Mouse (Mus musculus): ENCODE data around the gene Hint2.

The Hint2 gene

DNA sequence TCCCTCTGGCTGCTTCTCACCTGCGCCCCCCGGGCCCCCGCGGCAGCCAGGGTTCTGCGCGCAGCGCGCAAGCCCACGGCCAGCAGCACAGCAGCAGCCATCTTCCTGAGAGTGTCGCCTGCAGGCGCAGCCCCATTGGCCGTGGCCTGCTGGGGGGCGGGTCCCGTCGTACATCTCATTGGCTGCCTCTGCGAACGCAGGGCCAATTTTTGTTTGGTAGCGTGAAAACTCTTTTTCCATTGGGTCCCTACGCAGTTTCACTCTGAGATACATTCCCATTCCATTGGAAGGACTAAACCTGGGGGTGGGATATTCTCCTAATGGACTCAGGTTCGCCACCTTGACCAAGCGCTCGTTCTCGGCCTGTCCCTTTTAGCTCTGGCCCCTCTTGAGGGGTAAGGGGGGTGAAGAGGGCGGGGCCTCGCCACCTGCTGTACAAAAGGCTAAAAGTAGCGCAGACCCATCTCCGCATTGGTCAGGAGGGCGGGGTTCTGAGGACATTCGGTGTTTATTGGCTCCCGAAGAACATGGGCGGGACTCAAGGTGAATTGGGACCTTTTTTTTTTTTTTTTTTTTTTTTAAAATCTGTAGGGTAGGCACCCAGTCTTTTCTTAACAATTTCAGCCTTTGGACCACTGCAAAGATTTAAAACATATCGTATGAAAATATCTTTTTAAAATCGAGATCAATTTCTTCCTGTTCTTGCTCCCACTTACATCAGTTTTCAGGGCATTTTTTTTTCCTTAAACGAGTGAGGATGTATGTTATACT lies at the start of gene Hint2:
Gene Hint2 (minus strand): TSS at position 128 of the 771 bp plus-strand sequence.
- peak; percentile 97 to 98 for DNase-seq

DNA sequence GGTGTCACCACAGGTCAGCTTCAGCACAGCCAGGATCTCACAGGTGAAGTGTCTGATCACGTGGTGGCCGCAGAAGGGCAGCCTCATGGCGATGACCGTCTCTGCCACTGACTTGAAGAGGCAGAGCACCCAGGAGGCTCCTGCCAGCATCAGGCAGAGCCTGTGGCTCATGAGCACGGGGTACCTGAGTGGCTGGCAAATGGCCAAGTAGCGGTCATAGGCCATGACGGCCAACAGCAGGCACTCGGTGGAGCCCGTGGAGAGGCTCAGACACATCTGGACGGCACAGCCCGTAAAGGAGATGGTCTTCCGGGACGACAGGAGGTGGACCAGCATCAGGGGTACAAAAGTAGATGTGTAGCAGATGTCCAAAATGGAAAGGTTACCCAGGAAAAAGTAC lies 49.7 kb upstream of the Hint2 start:
- no peak for DNase-seq

DNA sequence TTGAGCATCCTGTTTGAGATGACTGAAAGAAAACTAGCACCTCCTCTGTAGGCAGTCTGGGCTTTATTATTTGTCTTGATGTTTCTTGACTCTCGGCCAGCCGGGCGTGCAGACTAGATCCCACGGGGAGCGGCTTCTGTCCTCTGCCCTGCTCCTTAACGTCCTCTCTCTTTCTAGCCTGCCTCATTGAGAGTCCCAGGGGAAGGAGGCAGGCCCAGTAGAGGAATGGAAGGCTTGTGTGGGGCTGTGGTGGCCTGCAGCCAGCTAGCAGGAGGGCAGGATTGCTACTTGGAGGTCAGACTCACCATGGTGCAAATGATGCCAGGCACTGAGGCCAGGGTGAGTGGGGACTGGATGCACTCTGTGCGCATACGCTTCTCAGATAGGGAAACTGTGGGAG lies 47.6 kb upstream of the Hint2 start:
- no peak for DNase-seq

DNA sequence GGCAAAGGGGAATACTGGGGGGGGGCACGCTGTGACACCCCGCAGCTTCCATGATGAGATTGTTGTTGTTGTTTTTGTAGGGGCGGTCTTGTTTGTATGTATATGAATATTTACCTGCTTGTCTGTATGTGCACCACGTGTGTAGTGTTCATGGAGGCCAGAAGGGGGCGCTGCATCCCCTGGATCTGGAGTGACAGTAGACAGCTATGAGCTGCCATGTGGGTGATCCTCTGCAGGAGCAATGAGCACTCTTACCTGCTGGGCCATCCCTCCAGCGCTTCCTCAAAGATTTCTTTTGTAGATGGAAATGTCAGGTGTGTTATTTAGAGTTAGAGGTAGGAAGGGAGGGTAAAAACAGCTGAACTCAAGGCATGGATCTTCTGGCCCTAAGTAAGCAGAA lies 47.2 kb upstream of the Hint2 start:
- DNase-seq = no peak

DNA sequence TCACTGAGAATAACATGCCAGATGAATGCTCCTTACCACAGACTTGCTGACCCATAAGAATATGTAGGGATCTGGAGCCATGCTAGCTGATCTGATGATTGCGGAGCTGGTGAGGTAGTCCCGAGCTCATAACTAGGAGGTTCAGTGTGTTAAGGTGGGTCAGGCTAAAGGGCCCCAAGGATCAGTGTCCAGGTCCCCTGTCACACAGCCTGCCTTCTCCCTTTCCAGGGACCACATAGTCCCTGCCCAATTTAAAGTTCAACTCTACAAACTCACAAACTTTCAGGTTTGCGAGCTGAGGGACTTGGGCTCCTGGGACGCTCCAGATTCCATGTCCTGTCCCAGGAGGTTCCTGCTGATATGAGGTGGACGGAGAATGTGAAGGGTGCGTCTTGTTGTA lies 44.4 kb upstream of the Hint2 start, which contains the start of gene Olfr70:
Gene Olfr70 (minus strand): TSS at position 101 of the 400 bp plus-strand sequence.
- DNase-seq = no peak

DNA sequence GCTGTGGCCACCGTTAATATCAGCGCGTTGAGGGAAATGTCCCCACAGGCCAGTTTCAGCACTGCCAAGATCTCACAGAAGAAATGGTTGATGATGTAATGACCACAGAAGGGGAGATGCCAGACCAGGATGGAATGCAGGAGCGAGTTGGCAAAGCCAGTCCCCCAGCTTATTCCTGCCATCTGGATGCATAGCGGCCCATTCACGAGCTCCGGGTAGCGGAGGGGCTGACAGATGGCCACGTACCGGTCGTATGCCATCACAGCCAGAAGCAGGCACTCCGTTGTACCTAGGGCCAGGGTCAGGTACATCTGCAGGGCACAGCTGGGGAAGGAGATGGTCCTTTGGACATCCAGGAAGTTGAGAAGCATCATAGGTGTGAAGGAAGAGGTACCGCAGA lies 40.3 kb upstream of the Hint2 start:
- peak; percentile 82 to 88 for DNase-seq

DNA sequence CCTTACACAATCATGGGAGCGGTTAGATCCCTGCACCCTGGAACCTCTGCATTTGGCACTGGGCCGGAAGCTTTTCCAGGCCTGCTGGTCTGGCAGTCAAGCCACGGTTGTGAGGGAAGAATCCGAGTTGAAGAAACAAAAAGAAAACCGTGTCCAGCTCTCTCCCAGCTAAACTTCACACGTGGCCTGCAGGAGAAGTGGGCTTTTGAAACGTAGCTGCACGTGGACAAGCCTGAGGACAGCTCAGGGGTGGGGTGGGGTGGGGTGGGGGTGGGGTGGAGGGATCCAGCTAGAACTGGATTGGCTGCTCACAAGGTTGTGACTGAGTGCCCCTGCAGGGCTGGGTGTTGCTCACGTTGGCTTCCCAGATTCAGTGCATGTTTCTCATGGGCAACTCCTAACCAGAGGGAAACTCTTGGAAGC lies 39.0 kb upstream of the Hint2 start:
- peak in 1 of 2 experiments; percentile 44 for DNase-seq

DNA sequence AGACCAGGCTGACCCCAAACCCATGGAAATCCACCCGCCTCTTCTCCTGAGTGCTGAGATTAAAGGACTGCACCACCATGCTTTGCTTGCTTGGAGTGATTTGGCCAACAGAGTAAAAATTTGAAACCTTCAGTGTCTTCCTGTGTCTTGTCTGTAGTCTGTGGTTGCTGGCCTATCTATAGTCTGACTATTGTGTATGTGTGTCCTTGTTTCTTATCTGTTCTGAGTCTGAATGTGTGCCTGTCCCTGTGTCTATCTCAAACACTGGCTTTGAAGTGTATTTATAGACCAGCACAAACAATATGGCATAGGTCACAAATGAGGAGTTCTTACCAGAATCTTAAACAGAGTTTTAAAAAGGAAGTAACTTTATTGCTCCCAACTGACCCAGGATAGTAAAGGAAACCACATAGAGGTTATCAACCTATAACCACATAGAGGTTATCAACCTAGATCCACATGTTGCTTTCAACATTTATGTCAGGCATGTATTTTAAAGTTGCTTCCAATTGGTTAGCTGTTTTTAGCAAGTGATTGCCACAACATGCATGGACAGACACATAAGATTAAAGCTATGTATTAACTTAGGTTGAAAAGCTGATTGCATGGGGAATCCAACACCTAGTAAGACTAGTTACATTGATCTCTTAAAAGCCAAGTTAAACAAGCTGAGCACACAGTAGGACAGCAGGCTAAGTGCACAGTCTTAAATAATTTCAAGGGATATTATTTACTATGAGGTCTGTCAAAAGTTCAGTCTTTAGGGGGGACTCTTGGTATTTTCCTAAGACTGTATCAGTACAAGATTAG lies 38.4 kb upstream of the Hint2 start:
- no peak for DNase-seq

DNA sequence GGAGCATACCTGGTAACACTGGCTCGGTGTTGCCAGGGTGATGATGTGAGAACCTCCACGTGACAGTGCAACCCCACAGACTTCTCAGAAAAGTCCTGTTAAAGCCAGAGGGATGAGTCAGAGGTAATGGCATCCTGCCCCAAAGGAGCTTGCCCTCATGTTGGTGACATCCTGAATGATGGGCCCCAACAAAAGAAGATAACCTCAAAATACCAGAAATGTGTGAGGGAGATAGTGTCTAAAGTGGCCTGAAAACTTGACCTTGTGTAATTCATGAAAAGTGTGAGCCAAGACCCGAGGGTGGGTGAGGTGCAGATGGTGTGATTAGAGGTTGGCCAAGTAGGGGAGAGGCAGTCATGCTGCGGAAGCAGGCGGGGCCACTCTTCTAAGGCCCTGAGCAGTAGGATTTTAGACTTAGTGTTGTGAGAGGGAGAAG lies 37.6 kb upstream of the Hint2 start:
- DNase-seq = peak; percentile 46 to 52

DNA sequence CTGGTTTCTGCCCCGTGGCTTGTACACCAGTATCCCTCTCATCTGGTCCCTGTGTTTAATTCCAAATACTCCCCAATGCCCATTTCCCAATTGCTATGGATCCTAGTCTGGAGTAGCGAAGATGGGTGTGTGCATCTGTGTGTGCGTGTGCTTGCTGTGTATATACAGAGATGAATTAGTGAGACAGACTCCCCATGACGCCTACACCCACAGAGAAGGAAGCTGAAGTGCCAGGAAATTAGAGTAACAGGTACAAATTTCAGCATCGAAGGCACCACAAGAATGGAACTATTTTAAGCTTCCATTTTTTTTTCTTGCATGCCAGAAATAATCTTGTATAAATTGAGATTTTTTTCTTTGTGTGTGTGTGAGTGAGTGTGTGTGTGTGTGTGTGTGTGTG lies 34.8 kb upstream of the Hint2 start:
- no peak for DNase-seq

DNA sequence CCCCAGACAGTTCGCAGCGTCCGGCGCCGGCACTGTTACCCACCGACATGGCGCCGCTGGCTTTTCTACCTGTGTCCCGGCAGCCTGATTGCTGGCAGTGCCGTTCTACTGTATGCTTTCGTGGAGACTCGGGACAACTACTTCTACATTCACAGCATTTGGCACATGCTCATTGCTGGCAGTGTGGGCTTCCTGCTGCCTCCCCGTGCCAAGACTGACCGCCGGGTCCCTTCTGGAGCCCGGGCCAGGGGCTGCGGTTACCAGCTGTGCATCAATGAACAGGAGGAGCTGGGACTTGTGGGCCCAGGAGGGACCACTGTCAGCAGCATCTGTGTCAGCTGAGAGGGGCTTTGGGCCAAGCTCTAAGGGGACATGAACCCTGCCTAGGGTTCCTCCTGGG lies 33.8 kb upstream of the Hint2 start:
- DNase-seq = peak; percentile 66 to 68

DNA sequence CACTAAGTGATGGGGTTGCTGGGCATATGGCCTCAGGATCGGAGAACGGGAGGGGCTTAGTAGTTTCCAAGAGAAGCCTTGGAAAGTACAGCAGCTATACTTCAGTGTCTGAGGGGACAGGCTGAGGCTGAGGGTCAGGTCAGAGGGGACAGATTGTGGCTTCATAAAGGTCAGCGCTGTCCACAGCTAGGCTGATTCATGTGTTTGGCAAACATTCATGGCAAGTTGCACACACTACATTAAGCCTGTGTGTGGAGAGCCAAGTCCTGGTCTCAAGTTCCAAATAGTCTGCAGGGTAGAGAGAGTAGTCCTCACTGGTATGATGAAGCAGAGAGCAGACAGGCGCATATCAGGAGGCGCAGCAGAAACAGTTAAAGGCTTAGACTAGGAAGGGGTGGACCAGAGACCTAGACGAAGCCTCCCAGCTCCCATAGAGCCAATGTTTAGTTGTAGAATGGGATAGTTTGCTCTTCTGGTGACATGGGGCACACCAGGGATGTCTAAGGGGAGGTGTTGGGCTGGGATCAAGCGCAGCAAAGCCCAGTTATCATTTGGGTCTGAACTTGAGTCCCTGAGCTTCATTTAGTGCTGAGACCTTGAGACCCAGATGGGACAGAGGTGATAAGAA lies 23.3 kb upstream of the Hint2 start:
- no peak for DNase-seq

DNA sequence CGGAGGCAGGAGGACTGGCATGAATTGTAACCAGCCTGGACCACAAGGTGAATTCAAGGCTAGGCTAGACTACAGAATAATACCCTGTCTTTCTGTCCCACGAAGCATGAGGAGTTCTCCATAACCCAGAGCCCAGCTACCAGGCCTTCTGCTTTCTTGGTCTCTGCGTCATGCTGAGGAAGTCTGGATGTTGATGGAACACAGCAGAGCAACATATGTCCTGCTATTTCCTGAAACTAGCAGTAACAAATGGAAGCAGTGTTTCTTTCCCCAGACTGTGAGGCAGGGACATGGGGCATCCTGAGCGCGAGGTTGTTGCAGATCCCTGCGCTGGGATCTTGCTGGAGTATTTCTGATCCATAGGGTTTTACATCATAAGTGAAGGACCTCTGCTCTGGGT lies 22.3 kb upstream of the Hint2 start:
- DNase-seq = no peak

DNA sequence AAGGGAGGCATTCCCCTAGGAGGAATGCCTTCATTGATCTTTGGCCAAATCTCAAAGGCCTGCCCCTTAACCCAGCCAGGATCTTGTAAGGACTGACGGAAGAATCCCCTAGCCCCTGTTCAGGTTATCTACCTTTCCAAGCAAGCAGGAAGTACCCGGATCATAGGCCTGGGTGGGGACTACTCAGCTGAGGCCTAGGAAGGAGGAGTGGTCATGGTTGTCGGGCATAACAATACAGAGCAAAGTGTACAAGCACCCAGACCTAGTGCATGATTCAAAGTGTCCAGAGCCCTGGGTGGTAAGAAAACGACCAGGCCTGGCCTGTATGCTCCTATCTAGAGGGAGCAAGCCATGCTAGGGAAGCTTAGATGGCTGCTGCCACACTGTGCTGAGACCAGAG lies 19.3 kb upstream of the Hint2 start:
- no peak for DNase-seq

DNA sequence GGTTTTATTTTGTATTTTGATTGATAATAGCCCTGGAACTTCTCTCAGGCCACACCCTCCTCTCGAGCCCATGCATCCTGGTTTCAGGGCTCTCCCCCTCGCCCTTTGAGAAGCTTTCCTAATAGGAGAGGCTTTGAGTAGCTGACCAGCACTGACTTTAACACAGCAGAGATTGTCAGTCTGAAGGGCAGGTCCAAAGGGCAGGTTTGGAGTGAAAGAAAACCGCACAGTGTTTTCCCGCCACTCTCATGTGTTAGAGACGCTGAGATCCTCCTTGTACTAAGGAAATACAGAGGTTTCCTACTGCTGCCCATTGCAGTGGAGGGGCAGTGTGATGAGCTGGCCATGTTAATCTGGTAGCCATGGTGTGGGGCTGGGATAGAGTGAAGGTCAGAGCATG lies 18.7 kb upstream of the Hint2 start:
- DNase-seq = no peak

DNA sequence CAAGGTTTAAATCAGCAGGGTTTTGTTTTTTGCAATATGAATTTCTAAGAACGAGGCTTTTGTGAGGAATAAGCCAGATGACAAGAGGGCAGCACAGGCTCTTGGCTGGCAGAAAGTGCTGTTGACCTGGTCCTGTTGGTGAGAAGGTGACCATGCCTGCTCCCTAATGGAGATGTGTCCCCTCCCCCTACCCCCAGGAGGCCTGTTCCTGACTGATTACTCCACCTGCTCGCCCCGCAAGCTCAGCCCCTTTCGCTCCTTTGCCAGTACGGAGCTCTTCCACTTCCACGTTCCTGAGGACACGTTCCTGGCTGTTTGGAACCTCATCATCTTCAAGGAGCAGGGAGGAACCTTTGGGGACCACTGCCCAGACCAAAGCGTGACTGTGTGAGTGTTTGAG lies 17.4 kb upstream of the Hint2 start:
- peak; percentile 29 to 41 for DNase-seq

DNA sequence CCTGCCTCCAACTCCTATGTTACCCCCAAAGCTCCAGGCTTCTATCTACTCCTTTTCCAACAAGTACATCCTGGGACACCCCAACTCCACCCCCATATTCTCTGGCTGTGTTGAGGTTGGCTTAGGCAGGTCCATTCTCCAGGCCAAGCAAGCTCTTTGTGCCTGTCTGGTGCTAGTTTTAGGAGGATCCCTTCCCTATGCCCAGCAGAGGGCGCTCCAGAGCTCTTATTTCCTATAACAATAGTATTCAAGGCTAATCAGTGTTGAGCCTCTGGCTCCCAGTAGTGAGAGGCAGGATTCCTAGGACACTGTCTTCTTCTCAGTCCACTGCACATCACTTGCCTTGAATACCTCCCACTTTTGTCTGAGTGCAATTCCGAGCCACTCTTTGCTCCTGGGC lies 15.8 kb upstream of the Hint2 start:
- peak; percentile 96 to 97 for DNase-seq

DNA sequence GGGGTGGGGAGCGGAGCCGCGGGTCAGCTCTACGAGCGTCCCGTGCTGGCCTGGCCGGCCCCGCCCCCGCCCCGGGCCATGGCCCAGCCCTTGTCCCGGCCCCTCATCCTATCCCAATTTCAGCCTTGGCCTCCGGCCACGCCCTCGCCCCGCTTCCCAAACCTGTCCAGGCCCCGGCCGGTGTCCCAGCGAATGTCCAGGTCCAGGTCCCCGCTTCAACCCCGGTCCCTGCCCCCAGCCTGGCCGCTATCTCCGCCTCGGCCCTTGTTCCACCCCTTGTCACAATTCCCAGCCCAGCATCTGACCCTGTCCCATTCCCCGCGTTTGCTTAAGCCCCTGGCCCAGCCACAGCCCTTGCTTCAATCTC lies 13.1 kb upstream of the Hint2 start:
- DNase-seq = peak in 1 of 2 experiments; percentile 80

DNA sequence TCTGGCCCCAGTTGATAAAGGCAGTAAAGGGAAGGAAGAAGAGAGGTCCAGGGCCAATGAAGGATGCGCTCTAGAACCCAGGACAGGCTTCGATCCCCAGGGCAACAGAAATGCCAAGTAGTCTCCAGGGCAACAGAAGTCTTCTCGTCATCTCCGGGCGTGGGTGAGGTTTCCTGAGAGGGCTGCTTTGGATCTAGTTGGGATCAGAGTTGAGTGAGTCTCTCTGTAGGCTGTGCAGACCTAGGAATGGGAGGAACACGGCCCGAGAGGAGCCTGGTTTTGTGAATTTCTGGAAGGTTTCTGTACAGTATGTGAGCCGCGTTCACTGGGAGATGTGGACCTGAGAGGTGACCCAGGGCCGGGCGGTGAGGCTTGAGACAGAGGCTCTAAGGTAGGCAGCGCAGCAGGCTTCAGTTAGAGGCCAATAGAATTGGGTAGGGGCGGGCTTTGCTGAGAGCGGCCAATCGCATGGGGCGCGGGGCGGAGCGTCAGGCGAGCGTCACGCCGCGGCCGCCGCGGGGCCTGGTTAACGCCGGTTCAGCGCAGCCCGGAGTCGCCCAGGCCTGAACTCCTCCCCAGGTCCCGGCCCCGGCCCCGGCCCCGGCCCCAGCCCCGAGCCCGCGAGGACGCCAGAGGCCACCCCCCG lies 12.6 kb upstream of the Hint2 start, which contains the start of the genes Tmem8b and Fam221b:
Gene Tmem8b (plus strand): TSS at position 190 of the 646 bp plus-strand sequence.
Gene Fam221b (minus strand): TSS at position 364 of the 646 bp plus-strand sequence.
- DNase-seq = peak; percentile 97 to 98

DNA sequence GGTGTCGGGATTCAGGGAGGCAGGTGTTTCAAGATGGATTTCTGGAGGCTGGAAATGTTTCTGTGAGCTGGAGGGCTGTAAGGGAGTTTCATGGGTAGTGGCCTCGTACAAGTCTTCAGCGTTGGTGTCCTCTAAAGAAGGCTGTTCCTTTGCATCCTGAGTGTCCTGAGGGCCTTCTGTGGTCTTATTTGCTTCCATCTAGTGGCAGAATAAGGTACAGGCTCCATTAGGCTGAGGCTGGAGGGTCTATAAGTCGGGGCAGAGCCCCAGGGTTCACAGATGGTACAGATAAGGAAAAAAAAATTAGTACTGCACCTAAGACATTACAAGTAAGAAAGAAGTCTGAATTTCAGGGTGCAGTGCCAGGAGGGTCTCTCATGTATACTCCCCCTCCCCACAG lies 10.1 kb upstream of the Hint2 start:
- DNase-seq = peak; percentile 45 to 56

DNA sequence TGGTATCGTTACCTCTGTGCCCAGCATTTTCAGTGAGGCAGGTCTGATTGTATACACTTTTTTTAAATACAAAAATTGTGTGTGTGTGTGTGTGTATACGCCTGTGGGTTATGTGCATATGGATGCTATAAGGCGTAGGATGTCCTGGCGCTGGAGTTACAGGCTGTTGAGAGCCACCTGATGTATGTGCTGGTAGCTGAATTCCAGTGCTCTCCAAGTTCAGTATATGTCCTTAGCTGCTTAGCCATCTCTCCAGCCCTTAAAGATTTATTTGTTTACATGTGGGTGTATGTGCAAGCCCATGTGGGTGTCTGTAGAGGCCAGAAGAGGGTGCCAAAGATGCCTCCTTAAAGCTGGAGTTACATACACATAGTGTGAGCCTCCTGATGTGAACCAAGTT lies 880 bp upstream of the Hint2 start:
- DNase-seq = no peak

DNA sequence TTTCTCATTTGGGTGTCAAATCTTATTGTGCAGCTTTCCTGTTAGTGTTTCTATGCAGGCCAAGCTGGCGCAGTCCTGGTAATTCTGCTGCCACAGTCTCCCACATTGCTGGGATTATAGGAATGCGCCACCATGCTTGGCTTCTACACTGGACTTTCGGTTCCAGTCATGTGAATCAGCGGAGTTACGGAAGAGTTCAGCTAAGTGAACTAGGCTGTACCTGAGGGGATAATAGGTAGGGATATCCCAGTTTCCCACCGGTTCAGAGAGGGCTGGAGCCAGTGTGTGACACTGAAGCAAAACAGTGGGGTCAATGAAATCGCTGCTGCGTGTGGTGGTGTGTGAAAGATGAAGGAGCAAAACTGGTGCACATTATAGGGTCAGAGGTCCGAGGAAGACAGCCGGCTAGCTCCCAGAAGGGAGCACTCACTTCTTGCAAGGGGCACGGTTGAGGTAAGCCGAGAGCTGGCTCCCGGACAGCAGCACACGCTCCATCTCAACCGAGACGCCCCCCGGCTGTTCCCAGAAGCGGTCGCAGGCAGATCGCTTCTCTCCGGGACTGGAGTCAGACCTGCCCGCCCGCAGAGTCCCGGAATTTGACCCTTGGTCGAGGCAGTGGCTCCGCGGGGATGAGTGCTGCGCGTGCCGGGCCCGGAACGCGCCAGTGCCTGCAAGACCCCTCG lies 469 bp downstream of the Hint2 start:
- no peak for DNase-seq
